Mouse (Mus musculus) heart, embryonic 13.5 days (tissue): ENCODE results near the gene Gls2. TPM values are rescaled to one million over a fixed set of nuclear protein-coding genes. Genes with fewer than 3 reads are reported as not detected.
"Not testable (repeated sequence)": the region's sequence is repeated elsewhere in the genome, so short reads cannot be mapped to it uniquely, and the experiment has no call there.

Experiments used
- ATAC-seq: fragments of 200-750 bp; cut with Nextera tagmentation; 2 replicates; pipeline ENCODE4 v1.8.0; 2017; ENCODE audit warnings: moderate TSS enrichment; ENCODE audit not compliant: insufficient number of reproducible peaks, low FRiP score, low TSS enrichment; ENCODE audit errors: extremely low read depth
- H3K27ac ChIP-seq: fragments of 300-500 bp; sonication (generic); replicated peaks from 2 replicates; pipeline ENCODE4 v1.5.1; 2015; ENCODE audit warnings: moderate library complexity, mild to moderate bottlenecking, inconsistent platforms
- H3K27me3 ChIP-seq: fragments of 300-500 bp; sonication (generic); replicated peaks from 2 replicates; pipeline ENCODE4 v1.6.1; 2015; ENCODE audit warnings: mild to moderate bottlenecking, inconsistent platforms
- H3K36me3 ChIP-seq: fragments of 300-500 bp; sonication (generic); 2 replicates; pipeline ENCODE4 v1.6.1; 2015; ENCODE audit warnings: mild to moderate bottlenecking, inconsistent platforms
- H3K4me1 ChIP-seq: fragments of 300-500 bp; sonication (generic); 2 replicates; pipeline ENCODE4 v1.6.1; 2015; ENCODE audit warnings: inconsistent platforms
- H3K4me2 ChIP-seq: fragments of 300-500 bp; sonication (generic); 2 replicates; pipeline ENCODE4 v1.6.1; 2015; ENCODE audit warnings: inconsistent platforms, mild to moderate bottlenecking, moderate library complexity
- H3K4me3 ChIP-seq: fragments of 300-500 bp; sonication (generic); 2 replicates; pipeline ENCODE4 v1.5.1; 2015; ENCODE audit warnings: moderate library complexity, mild to moderate bottlenecking, inconsistent platforms
- H3K9ac ChIP-seq: fragments of 300-500 bp; sonication (generic); 2 replicates; pipeline ENCODE4 v1.6.1; 2015; ENCODE audit warnings: inconsistent platforms, mild to moderate bottlenecking, moderate library complexity
- H3K9me3 ChIP-seq: fragments of 300-500 bp; sonication (generic); 2 replicates; pipeline ENCODE4 v1.6.1; 2016; ENCODE audit warnings: inconsistent platforms
- WGBS: fragments of 180-500 bp; shearing (Covaris S2); methylation state at CpG from one replicate; pipeline ENCODE4 v1.1.7; 2015; ENCODE audit warnings: mixed read lengths; 5-methylcytosine and 5-hydroxymethylcytosine counted together
- polyA plus RNA-seq: library from polyadenylated mRNA; unstranded; fragments of >200 nt; fragmentation: Nextera tagmentation; extraction: Ambion mirVana; gene quantifications from 2 replicates; pipeline ENCODE4 v1.2.1, GENCODE M21; 2015

The Gls2 gene
- polyA plus RNA-seq, 1 experiment from 2014 or later = 0.53 TPM

DNA sequence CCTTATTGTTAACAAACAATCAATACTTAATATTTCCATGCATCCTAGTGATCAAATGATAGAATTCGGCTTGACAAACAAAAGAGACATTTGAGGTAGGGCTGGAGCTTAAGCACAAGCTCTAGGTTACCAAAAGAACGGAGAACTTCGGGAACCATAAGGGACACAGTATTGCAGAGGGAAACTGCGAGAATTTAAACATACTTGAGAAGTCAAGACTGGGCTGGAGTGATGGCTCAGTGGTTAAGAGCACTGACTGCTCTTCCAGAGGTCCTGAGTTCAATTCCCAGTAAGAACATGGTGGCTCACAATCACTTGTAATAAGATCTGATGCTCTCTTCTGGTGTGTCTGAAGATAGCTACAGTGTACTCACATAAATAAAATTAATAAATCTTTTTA is 19.9 kb downstream of the Gls2 start:
- not testable (repeated sequence) for H3K27ac ChIP-seq, ATAC-seq, H3K9ac ChIP-seq, H3K4me2 ChIP-seq, H3K4me3 ChIP-seq, H3K9me3 ChIP-seq
- H3K36me3 ChIP-seq = peaks cover 11% of the 10 kb centered on the region; the same call in 1 of the 2 replicates
- peaks cover 15% of the 10 kb centered on the region for H3K27me3 ChIP-seq
- H3K4me1 ChIP-seq = peaks cover 21% of the 10 kb centered on the region
- WGBS = 82% methylated on average over 4 of the region's 4 CpGs

DNA sequence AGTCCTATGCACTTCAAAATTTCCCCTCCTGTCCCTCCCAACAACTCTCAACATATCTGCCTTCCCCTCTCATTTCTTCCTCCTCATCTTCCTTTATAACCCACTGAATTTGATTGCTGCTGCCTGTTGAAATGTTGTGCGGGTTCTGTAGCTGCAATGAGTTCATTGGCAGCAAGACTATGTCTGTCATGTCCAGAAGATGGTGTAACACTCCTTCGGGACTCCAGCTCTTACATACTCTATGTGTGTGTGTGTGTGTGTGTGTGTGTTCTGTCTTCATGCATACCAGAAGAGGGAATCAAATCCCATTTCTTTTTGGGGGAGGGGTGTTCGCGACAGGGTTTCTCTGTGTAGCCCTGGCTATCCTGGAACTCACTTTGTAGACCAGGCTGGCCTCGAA is 20.7 kb downstream of the Gls2 start:
- Histone ChIP-seq H3K4me3 (no peak overlapping the region), H3K4me1 (peaks cover 21% of the 10 kb centered on the region), H3K9ac (no peak overlapping the region), H3K27me3 (peaks cover 15% of the 10 kb centered on the region), H3K36me3 (0 out of 2 replicates have a peak, but pooled peaks cover 6% of the 10 kb centered on the region), H3K4me2 (no peak overlapping the region), H3K9me3 (no peaks in the 10 kb centered on the region), H3K27ac (no peak overlapping the region)
- 64% methylated on average over 5 of the region's 5 CpGs for WGBS
- ATAC-seq = no peak

DNA sequence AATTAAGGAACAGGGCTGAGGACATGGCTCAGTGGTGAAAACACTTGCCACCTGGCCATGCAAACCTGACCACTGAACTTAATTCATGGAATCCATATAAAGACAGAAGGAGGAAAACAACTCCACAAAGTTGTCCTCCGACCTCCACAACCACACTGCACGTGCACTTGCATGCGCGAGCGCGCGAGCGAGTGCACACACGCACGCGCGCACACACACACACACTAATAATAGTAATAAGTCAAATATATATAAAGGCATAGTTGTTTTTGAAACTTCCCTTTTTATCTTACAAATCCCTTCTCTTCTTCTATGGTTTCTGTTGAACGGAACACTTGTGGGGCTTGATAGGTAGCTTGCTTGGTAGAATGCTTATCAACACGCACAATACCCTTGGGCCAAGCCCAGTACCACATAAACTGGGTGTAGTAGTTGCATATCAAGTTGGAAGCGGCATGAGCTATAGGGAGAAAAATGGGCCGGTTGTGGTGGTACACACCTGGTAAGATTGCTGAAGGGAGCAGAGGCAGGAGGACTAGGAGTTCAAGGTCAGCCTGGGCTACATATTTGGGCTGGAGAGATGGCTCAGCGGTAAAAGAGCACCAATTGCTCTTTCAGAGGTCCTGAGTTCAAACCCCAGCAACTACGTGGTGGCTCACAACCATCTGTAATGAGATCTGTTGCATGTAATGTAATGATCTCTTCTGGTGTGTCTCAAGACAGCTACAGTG is 24.3 kb downstream of the Gls2 start:
- Histone ChIP-seq H3K4me2 (no peak overlapping the region), H3K4me1 (0 out of 2 replicates have a peak, but pooled peaks cover under 1% of the 10 kb centered on the region), H3K36me3 (no peaks in the 10 kb centered on the region), H3K27me3 (peaks cover 12% of the 10 kb centered on the region), H3K9me3 (no peaks in the 10 kb centered on the region), H3K4me3 (no peak overlapping the region), H3K27ac (no peak overlapping the region), H3K9ac (no peak overlapping the region)
- no peak for ATAC-seq
- WGBS = 90% methylated on average over 18 of the region's 18 CpGs

DNA sequence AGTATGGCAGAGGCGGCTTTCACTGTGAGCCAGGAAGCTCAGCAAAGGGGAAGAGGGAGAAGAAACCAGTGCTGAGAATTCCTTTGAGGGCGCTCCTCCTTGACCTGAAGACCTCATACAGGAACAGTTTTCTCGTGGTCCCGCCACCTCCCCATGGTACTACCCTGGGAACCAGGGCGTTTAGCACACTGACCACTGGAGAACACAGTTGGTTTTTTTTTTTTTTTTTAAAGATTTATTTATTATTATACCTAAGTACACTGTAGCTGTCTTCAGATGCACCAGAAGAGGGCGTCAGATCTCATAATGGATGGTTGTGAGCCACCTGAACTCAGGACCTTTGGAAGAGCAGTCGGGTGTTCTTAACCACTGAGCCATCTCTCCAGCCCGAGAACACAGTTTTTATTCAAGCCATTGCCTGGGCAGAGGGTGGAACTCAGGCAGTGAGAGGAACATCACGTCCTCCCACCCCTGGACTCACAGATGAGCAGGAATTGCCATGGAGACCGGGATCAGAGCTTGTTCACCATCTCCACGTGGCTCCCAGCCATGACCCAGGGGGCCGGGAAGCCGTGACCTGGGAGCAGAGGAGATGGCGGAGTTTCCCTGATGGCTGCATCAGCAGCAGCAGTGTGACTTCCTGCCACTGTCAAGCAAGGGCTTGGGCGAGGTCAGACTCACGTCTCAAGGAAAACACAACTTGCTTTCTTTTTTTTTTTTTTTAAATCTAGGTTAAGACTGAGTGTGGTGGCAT is 27.5 kb downstream of the Gls2 start:
- ATAC-seq = no peak
- H3K4me3 ChIP-seq = no peak overlapping the region
- no peaks in the 10 kb centered on the region for H3K9me3 ChIP-seq
- H3K4me1 ChIP-seq = peaks cover 7% of the 10 kb centered on the region; the same call in 1 of the 2 replicates
- H3K9ac ChIP-seq = no peak overlapping the region
- no peaks in the 10 kb centered on the region for H3K36me3 ChIP-seq
- H3K27me3 ChIP-seq = no peaks in the 10 kb centered on the region
- 56% methylated on average over 16 of the region's 16 CpGs for WGBS
- no peak overlapping the region for H3K4me2 ChIP-seq
- H3K27ac ChIP-seq = no peak overlapping the region

DNA sequence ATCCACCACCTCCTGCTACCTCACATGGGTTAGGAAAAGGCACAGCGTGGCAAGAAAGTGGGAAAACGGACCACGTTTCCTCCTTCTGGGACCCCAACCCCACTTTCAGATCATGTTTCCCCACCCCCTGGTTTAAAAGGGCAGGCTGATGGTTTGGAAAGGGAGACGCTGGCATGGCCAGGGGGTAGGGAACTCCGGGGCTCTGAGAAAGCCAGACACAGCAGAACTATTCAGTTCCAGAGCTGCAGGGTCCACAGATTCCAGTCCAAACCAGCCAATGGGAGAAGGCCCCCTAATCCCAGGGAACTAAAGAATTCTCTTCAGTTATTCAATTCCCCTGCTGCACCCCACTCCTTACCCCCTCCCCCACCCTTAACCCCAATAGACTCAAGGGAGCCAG is 30.8 kb downstream of the Gls2 start:
- WGBS = 46% methylated on average over 5 of the region's 5 CpGs
- Histone ChIP-seq H3K4me2 (no peak overlapping the region), H3K36me3 (no peaks in the 10 kb centered on the region), H3K27ac (no peak overlapping the region), H3K9me3 (no peaks in the 10 kb centered on the region), H3K4me3 (no peak overlapping the region), H3K9ac (no peak overlapping the region), H3K27me3 (no peaks in the 10 kb centered on the region), H3K4me1 (peaks cover 11% of the 10 kb centered on the region; the same call in 1 of the 2 replicates)
- no peak for ATAC-seq

DNA sequence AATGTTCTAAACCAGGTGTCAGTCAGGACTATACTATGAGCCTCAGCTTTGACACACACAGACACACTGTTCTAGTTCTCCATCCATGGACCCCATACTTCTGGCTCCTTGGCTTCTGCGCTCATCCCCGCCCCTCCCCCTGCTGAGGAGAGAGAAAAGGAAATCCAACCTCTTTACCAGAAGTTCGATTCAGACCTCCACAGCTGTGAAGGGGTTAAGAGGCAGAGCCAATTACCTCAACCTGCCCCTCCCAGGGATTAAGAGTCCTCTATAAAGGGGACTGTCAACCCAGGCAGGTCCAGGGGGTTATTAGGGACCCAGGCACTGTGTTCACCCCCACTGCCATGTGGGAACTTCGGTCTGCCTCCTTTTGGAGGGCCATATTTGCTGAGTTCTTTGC is 31.3 kb downstream of the Gls2 start, which contains the start of gene Mip:
Mip (plus strand) TSS at position 301 of the 400 bp plus-strand sequence.
- H3K9ac ChIP-seq = no peak within 1 kb of the TSS
- ATAC-seq = no peak
- no peak within 1 kb of the TSS for H3K27ac ChIP-seq
- H3K36me3 ChIP-seq = no peaks in the 10 kb centered on the region
- no peaks in the 10 kb centered on the region for H3K9me3 ChIP-seq
- whole genome bisulfite sequencing = 42% methylated on average over 4 of the region's 4 CpGs
- peaks cover 11% of the 10 kb centered on the region; the same call in 1 of the 2 replicates for H3K4me1 ChIP-seq
- no peaks in the 10 kb centered on the region for H3K27me3 ChIP-seq
- no peak within 1 kb of the TSS for H3K4me3 ChIP-seq
- no peak within 1 kb of the TSS for H3K4me2 ChIP-seq

DNA sequence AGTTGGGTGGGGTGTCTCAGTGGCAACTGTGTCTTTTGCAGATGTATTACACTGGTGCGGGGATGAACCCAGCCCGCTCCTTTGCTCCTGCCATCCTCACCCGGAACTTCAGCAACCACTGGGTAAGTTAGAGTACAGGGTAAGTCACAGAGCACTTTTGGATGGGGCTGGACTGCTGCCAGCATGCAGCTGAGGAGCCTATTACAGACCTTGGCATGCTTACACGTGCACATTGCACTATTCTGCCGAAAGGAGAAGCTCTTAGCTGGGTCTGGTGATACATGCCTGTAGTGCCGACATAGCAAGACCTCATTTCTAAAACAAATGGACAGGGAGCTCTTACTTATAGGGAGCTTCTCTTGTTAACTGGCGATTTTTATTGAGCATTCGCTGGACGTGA is 33.3 kb downstream of the Gls2 start:
- peaks cover 19% of the 10 kb centered on the region for H3K4me1 ChIP-seq
- WGBS = 70% methylated on average over 9 of the region's 9 CpGs
- H3K36me3 ChIP-seq = no peaks in the 10 kb centered on the region
- no peaks in the 10 kb centered on the region for H3K27me3 ChIP-seq
- H3K27ac ChIP-seq = no peak overlapping the region
- 0 out of 2 replicates have a peak overlapping the region, but pooled peaks have one; percentile 19 for H3K9ac ChIP-seq
- no peaks in the 10 kb centered on the region for H3K9me3 ChIP-seq
- H3K4me3 ChIP-seq = no peak overlapping the region
- H3K4me2 ChIP-seq = no peak overlapping the region
- no peak for ATAC-seq

DNA sequence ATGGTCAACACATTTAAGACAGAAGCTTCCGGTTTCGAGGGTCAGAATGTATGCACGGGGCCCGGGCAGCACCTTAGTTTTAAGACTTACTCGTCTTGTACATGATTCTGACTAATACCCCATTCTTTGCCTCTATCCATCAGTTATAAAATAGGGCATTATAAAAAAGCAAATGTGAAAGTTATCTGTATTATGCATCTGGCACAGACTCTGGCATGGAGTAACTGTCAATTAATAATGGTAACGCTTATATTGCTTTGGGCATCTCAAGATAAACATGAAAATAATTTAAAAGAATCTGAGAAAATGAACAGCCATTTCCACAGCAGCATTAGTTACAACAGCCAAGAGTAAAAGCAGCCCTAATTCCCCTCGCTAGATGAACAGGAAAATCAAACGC is 33.8 kb downstream of the Gls2 start:
- H3K9me3 ChIP-seq = no peaks in the 10 kb centered on the region
- H3K27me3 ChIP-seq = no peaks in the 10 kb centered on the region
- no peak overlapping the region for H3K4me3 ChIP-seq
- 84% methylated on average over 8 of the region's 8 CpGs for WGBS
- no peak overlapping the region for H3K4me2 ChIP-seq
- peaks cover 23% of the 10 kb centered on the region for H3K4me1 ChIP-seq
- H3K9ac ChIP-seq = no peak overlapping the region
- no peak overlapping the region for H3K27ac ChIP-seq
- H3K36me3 ChIP-seq = no peaks in the 10 kb centered on the region
- ATAC-seq = no peak

DNA sequence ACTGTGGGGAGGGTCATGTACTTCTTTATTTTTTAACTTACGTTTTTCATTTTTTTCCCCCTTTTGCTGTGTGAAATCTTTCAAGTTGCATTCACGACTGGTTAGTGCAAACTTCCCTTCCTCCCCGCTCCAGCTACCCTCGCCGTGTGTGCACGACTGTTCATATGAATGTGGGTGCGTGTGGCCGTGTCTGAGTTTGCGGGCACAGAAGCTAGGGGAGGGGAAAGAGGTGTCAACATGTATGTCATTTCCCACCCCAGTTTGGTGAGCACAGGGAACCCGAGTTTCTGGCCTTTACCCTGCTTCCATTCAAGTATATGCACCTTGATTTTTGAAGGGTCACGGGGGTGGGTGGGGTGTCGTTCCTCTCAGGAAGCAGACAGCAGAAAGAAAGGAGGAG is 36.3 kb downstream of the Gls2 start:
- Histone ChIP-seq H3K27me3 (no peaks in the 10 kb centered on the region), H3K4me3 (no peak overlapping the region), H3K27ac (no peak overlapping the region), H3K4me2 (no peak overlapping the region), H3K9ac (0 out of 2 replicates have a peak overlapping the region, but pooled peaks have one; percentile 92), H3K9me3 (no peaks in the 10 kb centered on the region), H3K4me1 (peaks cover 21% of the 10 kb centered on the region), H3K36me3 (peaks cover 11% of the 10 kb centered on the region; the same call in 1 of the 2 replicates)
- WGBS = 77% methylated on average over 12 of the region's 12 CpGs
- no peak for ATAC-seq

DNA sequence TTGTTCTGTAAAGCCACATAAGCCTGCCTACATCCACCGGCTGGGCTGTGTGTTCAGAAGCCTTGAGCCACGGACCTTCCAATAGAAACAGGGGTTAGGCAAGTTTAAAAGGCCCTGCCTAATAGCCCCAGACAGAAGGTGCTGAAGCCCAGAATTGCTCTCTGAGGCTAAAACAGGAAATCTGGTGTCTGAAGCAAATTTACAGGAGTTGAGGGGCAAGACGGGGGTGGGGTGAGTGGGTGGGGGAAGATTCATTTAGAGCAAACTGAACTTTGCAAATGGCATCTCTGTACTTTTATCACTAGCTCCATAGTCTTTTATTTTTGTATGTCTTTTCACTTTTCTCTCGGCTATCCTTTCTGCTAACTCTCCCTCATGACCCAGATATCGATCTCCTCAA is 36.9 kb downstream of the Gls2 start:
- no peaks in the 10 kb centered on the region for H3K27me3 ChIP-seq
- no peak for ATAC-seq
- H3K4me2 ChIP-seq = peak overlapping the region; percentile 91
- no peaks in the 10 kb centered on the region for H3K9me3 ChIP-seq
- WGBS = 22% methylated on average over 5 of the region's 5 CpGs
- H3K36me3 ChIP-seq = peaks cover 11% of the 10 kb centered on the region; the same call in 1 of the 2 replicates
- peak overlapping the region; percentile 92 for H3K9ac ChIP-seq
- H3K4me3 ChIP-seq = peak overlapping the region; percentile 75
- H3K27ac ChIP-seq = peak overlapping the region; percentile 95
- peaks cover 21% of the 10 kb centered on the region for H3K4me1 ChIP-seq

DNA sequence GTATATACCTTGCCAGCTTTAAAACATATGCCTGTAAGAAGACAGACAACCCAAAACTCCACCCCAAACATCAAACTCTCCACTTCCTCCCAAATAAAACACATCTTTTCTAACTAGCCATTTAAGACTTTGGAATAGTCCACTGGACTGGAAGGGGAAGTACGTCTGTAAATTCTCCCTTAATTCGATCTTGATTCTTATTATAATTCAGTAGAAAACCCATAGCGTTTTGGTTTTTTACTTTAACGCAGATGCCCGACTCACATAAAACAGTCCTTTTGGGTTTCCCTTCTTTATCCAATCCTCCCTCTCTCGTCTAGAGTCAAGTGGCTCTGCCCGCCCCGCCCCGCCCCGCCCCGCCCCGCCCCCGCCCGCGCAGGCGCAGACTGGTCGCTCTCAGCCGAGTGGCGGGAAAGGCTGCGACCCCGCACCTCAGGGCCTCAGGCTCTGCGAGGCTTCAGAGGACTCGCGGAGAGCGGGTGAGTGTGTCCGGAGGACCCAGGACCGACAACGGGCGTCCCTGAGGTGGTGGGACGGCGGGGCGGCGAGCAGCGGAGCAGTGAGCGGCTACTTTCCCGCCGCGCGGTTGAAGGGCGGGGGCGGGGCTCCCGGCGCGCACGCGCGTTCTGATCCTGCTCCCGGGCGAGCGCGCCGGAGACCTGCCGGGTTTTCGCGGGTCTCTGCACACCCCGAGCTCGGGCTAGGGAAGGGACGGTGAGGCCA is 37.6 kb downstream of the Gls2 start, which contains the start of gene Timeless:
Timeless (plus strand) TSS at position 369 of the 723 bp plus-strand sequence.
- ATAC-seq = peak; percentile 87
- peak within 1 kb of the TSS; percentile 92 for H3K9ac ChIP-seq
- no peaks in the 10 kb centered on the region for H3K27me3 ChIP-seq
- peak within 1 kb of the TSS; percentile 95 for H3K27ac ChIP-seq
- H3K4me2 ChIP-seq = peak within 1 kb of the TSS; percentile 91
- H3K36me3 ChIP-seq = peaks cover 11% of the 10 kb centered on the region; the same call in 1 of the 2 replicates
- WGBS = under 1% methylated on average over 52 of the region's 58 CpGs
- H3K4me3 ChIP-seq = peak within 1 kb of the TSS; percentile 75
- no peaks in the 10 kb centered on the region for H3K9me3 ChIP-seq
- H3K4me1 ChIP-seq = peaks cover 21% of the 10 kb centered on the region
